Mouse (Mus musculus) central nervous system, embryonic 11.5 days (tissue): ENCODE results near the gene Krtap13. TPM values are rescaled to one million over a fixed set of nuclear protein-coding genes. Genes with fewer than 3 reads are reported as not detected.

Experiments used
- polyA plus RNA-seq: library from polyadenylated mRNA; depleted of rRNA; stranded (reverse); fragments of >200 nt; gene quantifications from 2 replicates; pipeline ENCODE4 v1.2.3, GENCODE M21; 2012; rRNA removed

Krtap13 gene
- not detected in 2 replicates for polyA plus RNA-seq

DNA sequence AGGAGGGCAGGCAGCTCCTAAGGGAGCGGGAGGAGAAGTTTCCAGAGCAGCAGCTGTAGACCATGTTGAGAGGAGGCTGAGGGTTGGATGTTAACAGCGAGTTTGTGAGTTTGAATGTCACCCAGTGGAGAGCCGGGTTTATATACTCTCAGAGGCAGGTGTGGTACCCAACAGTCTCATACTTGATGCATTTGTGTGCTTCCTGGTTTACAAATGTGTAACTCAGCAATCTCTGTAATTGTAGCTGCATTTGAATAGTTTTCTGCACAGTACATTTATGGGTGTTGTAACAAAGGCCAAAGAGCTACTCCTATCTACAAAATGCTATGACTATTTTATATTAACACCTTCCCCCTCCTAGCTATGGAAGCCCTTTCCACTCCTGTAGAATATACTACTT is at the start of gene Krtap13:
Krtap13 (minus strand) TSS at position 101 of the 400 bp plus-strand sequence.

DNA sequence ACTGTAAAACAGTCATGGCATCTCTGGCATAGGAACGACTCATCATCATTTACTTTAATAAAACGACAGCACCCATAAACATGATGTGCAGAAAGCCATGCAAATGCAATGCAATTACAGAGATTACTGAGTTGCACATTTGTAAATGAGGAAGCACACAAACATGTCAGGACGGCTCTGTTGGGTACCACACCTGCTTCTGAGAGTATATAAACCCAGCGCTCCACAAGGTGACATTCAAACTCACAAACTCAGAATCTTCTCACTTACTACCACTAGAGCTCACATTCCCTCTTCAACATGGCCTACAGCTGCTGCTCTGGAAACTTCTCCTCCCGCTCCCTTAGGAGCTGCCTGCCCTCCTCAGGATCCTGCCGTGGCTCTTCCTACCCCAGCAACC is 26.2 kb upstream of the Krtap13 start, which contains the start of gene Gm5965:
Gm5965 (plus strand) TSS at position 301 of the 400 bp plus-strand sequence.

DNA sequence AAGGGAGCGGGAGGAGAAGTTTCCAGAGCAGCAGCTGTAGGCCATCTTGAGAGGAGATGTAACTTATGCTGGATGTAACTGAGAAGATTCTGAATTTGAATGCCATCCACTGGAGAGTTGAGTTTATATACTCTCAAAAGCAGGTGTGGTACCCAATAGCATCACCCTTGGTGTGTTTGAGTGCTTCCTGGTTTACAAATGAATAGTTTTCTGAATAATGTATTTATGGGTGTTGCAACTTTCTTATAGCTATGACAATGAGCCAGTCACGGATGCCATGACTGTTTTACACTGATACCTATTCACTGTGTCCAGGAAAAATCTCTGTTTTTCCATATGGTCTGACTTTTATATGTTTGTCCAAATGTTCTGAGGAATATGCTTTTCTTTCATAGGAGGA is 22.7 kb upstream of the Krtap13 start, which contains the start of gene 2310057N15Rik:
2310057N15Rik (minus strand) TSS at position 101 of the 400 bp plus-strand sequence.

DNA sequence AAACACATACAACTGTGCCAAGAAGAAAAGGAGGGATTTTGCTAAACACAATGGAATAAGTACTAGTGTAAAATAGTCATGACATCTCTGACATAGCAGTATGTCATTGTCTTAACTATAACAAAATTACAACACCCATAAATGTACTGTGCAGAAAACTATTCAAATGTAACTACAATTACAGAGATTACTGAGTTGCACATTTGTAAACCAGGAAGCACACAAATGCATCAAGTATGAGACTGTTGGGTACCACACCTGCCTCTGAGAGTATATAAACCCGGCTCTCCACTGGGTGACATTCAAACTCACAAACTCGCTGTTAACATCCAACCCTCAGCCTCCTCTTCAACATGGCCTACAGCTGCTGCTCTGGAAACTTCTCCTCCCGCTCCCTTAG is 7.1 kb upstream of the Krtap13 start, which contains the start of gene 2310034C09Rik:
2310034C09Rik (plus strand) TSS at position 301 of the 400 bp plus-strand sequence.

DNA sequence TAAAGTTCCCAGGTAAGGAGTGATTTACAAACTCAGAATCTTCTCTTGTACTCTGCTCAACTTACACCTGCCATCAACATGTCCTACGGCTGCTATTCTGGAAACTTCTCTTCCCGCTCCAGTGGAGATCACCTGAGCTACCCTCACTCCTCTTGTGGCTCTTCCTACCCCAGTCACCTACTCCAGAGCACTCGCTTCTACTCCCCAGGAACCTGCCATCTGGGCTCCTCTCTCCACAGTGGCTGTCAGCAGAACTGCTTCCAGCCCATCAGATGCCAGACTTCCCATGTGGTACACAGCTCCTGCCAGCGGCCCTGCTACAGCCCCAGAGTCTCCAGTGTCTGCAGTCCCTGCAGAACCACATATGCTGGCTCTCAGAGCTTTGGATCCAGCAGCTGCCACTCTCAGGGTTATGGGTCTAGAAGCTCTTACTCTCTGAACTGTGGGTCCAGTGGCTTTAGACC is 22.6 kb downstream of the Krtap13 start, which contains the start of gene Krtap13-1:
Krtap13-1 (plus strand) TSS at position 51 of the 464 bp plus-strand sequence.

DNA sequence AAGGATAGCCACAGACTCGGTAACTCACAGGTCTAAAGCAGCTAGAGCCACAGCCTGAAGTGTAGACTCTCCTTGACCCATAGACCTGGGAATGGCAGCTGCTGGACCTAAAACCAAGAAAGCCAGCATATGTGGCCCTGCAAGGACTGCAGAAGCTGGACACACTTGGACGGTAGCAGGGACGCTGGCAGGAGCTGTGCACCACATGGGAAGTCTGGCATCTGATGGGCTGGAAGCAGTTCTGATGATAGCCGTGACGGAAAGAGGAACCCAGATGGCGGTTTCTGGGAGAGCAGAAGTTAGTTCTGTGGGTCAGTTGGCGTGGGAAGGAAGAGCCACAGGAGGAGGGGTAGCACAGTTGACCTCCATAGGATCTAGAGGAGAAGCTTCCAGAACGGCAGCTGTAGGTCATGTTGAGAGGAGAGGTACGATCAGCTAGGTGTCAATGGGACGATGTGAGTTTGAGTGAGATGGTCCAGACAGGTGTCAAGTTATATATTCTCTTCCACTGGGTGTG is 43.9 kb downstream of the Krtap13 start, which contains the start of gene 2310061N02Rik:
2310061N02Rik (minus strand) TSS at position 467 of the 517 bp plus-strand sequence.

Other genes with a start within 250 kb of the Krtap13 start
- gene Cldn17, start 244.7 kb downstream of the Krtap13 start, polyA plus RNA-seq, result not detected in 2 replicates
- gene Cldn8, start 188.5 kb downstream of the Krtap13 start, polyA plus RNA-seq, result 0.12 and 0.83 TPM in 2 replicates
- not detected in 2 replicates for gene Krtap24-1, start 139.4 kb downstream of the Krtap13 start, polyA plus RNA-seq
- gene 2310079G19Rik, start 124.0 kb downstream of the Krtap13 start, polyA plus RNA-seq, result not detected in 2 replicates
- not detected in 2 replicates for gene Krtap26-1, start 103.8 kb downstream of the Krtap13 start, polyA plus RNA-seq
- gene Krtap27-1, start 80.0 kb downstream of the Krtap13 start, polyA plus RNA-seq, result not detected in 2 replicates
- not detected in 2 replicates for gene 2310061N02Rik, start 43.7 kb downstream of the Krtap13 start, polyA plus RNA-seq
- not detected in 2 replicates for gene Krtap13-1, start 22.8 kb downstream of the Krtap13 start, polyA plus RNA-seq
- gene 2310034C09Rik, start 7.2 kb upstream of the Krtap13 start, polyA plus RNA-seq, result not detected in 2 replicates
- not detected in 2 replicates for gene 2310057N15Rik, start 22.6 kb upstream of the Krtap13 start, polyA plus RNA-seq
- gene Gm5965, start 26.3 kb upstream of the Krtap13 start, polyA plus RNA-seq, result not detected in 2 replicates
- not detected in 2 replicates for gene Gm20741, start 60.6 kb upstream of the Krtap13 start, polyA plus RNA-seq
- gene Krtap15, start 68.6 kb upstream of the Krtap13 start, polyA plus RNA-seq, result not detected in 2 replicates
- not detected in 2 replicates for gene Krtap14, start 74.5 kb upstream of the Krtap13 start, polyA plus RNA-seq
- not detected in 2 replicates for gene Krtap19-1, start 117.8 kb upstream of the Krtap13 start, polyA plus RNA-seq
- not detected in 2 replicates for gene Krtap19-2, start 122.6 kb upstream of the Krtap13 start, polyA plus RNA-seq
- not detected in 2 replicates for gene Krtap19-3, start 126.4 kb upstream of the Krtap13 start, polyA plus RNA-seq
- not detected in 2 replicates for gene Krtap19-4, start 133.5 kb upstream of the Krtap13 start, polyA plus RNA-seq
- gene Krtap19-5, start 144.8 kb upstream of the Krtap13 start, polyA plus RNA-seq, result not detected in 2 replicates
- not detected in 2 replicates for gene Krtap19-9b, start 180.6 kb upstream of the Krtap13 start, polyA plus RNA-seq
- gene Krtap16-3, start 211.2 kb upstream of the Krtap13 start, polyA plus RNA-seq, result not detected in 2 replicates